Mouse (Mus musculus): ENCODE data around the gene Cp. TPM values are rescaled to one million over a fixed set of nuclear protein-coding genes. Genes with fewer than 3 reads are reported as not detected.
"Not testable (repeated sequence)": the region's sequence is repeated elsewhere in the genome, so short reads cannot be mapped to it uniquely, and the experiment has no call there.

Cp gene
- polyA plus RNA-seq, 1 experiment from 2014 or later, result 0.05 TPM

DNA sequence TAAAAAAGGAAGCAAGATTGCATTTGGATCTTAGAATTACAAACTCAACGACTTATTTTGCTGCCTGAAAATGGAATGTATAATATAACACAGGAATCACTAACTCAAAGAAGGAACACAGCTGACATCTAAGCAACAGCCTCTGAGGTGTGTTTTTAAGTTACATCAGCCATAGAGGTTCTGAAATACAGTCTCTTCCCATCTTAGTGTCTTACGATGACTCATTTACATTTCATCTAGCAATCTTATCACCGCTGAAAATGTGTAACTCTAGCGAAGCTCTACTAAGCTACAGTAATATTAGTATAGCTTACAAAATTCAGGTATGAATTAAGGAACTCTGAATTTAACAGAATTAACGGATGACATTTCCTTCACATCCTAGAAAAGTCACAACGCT lies 74.0 kb downstream of the Cp start:
- Histone ChIP-seq H3K27me3 (ENCODE audit: control insufficient read depth, insufficient read depth, low read length) (no peaks in the 10 kb centered on the region), H3K9me3 (ENCODE audit: control insufficient read depth, low read length) (no peaks in the 10 kb centered on the region), H3K4me1 (ENCODE audit: control insufficient read depth, insufficient read depth, low read length) (no peaks in the 10 kb centered on the region), H3K4me2 (ENCODE audit: low read depth, severe bottlenecking) (no peak overlapping the region), H3K4me3 (ENCODE audit: low read depth, low read length) (no peak overlapping the region), H3K36me3 (ENCODE audit: control insufficient read depth, insufficient read depth, low read length) (no peaks in the 10 kb centered on the region), H3K9ac (ENCODE audit: low read length) (no peak overlapping the region), H3K27ac (replicated peaks; ENCODE audit: low read depth, low read length) (no peak overlapping the region)
- 93% methylated on average over 6 of the region's 6 CpGs for WGBS
- ATAC-seq (ENCODE audit: insufficient number of reproducible peaks, low FRiP score, low TSS enrichment, low read depth) (no peak), DNase-seq (ENCODE audit: low spot score) (no peak)

DNA sequence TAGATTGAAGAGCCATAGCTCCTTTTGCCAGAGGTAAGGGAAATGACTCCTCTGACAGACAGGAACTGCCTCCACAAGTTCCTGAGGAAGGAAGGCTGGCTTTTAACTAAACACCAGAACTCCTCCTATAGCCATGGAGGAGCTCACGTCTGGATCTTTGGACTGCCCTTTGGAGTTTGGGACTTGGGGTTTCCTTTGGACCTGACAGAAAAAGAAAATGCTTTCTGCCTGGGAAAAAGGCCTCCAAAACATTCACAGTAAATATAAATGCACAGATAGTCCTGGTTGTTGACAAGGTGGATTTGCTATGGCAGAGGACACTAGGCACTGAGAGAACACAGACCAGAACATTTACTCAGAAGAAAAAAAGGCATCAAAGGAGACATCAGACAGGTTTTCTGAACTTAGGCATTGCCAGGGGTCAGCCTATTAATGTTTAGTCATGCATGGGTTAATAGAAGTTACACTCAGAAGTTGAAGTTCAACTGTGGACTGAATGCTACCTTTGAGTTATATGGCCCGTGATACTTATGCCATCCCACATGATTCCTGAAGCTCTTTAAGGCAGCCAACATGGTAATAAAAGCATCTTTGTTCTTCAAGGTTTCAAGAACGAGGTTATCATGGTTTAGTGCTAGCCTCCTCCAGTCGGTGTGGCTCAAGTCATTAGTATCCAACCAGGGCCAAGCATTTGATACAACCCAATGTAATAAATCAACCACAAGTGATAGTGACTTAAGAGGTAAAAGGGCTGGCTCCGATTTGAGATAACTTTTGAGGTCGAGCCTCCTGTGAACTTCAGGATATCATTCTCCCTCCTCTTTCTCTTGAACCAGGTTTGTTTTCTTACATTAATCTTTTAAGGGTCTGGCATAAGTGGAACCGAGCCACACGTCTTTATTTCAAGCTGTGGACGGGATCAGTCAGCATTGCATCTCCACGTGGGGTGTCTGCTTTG lies 77.2 kb downstream of the Cp start:
- Histone ChIP-seq H3K9me3 (ENCODE audit: control insufficient read depth, low read length) (no peaks in the 10 kb centered on the region), H3K27me3 (ENCODE audit: control insufficient read depth, insufficient read depth, low read length) (no peaks in the 10 kb centered on the region), H3K27ac (replicated peaks; ENCODE audit: low read depth, low read length) (no peak overlapping the region), H3K9ac (ENCODE audit: low read length) (no peak overlapping the region), H3K4me3 (ENCODE audit: low read depth, low read length) (peak overlapping the region; percentile 58), H3K4me1 (ENCODE audit: control insufficient read depth, insufficient read depth, low read length) (no peaks in the 10 kb centered on the region), H3K4me2 (ENCODE audit: low read depth, severe bottlenecking) (peak overlapping the region; percentile 59), H3K36me3 (ENCODE audit: control insufficient read depth, insufficient read depth, low read length) (no peaks in the 10 kb centered on the region)
- ATAC-seq (ENCODE audit: insufficient number of reproducible peaks, low FRiP score, low TSS enrichment, low read depth), result no peak
- DNase-seq (ENCODE audit: low spot score), result no peak
- 16% methylated on average over 10 of the region's 10 CpGs for WGBS

DNA sequence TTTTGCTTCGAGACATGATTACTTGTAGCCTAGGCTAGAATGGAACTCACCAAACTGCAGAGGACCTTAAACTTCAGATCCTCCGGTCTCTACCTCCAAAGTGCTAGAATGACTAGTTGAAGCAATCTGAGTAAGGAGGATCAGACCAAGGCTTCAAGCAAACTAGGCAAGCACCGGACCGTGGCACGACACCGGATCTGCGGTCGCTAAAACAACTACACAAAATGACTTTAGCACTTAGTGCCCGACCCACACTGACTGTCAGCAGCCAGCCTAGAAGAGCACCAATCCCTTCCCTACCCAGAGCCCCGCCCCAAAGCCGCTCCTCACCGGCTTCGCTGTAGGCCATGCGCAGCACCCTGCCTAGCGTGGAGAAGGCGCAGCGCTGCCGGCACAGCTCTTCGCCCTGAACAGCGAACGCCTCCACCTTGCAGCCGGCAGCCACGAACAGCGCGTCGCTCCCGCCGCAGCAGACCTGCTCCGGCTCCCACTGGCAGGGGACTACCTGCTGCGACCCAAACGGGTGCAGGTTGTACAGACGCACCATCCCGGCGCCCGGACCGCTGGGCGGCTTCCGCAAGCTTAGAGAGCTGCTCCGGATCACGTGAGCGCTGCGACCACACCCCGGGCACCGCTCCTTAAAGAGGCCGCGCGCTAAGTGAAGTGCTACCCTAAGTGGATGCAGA lies 78.0 kb downstream of the Cp start, which contains the start of gene Hps3:
Hps3 (minus strand) TSS at position 597 of the 686 bp plus-strand sequence.
- no peaks in the 10 kb centered on the region for H3K4me1 ChIP-seq (ENCODE audit: control insufficient read depth, insufficient read depth, low read length)
- no peak within 1 kb of the TSS for H3K27ac ChIP-seq (replicated peaks; ENCODE audit: low read depth, low read length)
- no peaks in the 10 kb centered on the region for H3K27me3 ChIP-seq (ENCODE audit: control insufficient read depth, insufficient read depth, low read length)
- ATAC-seq (ENCODE audit: insufficient number of reproducible peaks, low FRiP score, low TSS enrichment, low read depth), result peak; percentile 99
- H3K4me2 ChIP-seq (ENCODE audit: low read depth, severe bottlenecking), result peak within 1 kb of the TSS; percentile 59
- H3K9ac ChIP-seq (ENCODE audit: low read length), result peak within 1 kb of the TSS; percentile 46
- WGBS, result under 1% methylated on average over 47 of the region's 47 CpGs
- H3K4me3 ChIP-seq (ENCODE audit: low read depth, low read length), result peak within 1 kb of the TSS; percentile 58
- no peaks in the 10 kb centered on the region for H3K36me3 ChIP-seq (ENCODE audit: control insufficient read depth, insufficient read depth, low read length)
- peak; percentile 83 for DNase-seq (ENCODE audit: low spot score)
- no peaks in the 10 kb centered on the region for H3K9me3 ChIP-seq (ENCODE audit: control insufficient read depth, low read length)

DNA sequence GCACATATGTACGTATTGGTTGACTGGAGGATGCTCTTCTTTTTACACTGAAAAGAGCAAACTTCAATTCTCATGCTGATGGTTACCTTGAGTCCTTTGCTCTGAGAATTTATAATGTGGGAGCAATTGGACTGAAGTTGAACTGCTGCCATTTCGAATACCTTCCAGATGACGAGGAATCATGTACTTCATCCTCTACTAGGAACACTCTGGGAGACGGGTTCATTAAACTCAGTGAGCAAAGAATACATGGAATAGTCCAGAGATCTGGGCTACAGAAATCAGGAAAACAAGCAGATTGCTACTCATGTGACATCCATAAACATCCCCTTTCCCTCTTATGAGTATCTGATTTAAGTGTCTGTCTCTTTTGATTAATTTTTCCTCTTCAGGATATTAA lies 79.2 kb downstream of the Cp start:
- WGBS, result 80% methylated on average over 4 of the region's 4 CpGs
- Histone ChIP-seq H3K27ac (replicated peaks; ENCODE audit: low read depth, low read length) (no peak overlapping the region), H3K4me1 (ENCODE audit: control insufficient read depth, insufficient read depth, low read length) (no peaks in the 10 kb centered on the region), H3K9ac (ENCODE audit: low read length) (no peak overlapping the region), H3K9me3 (ENCODE audit: control insufficient read depth, low read length) (no peaks in the 10 kb centered on the region), H3K4me3 (ENCODE audit: low read depth, low read length) (no peak overlapping the region), H3K4me2 (ENCODE audit: low read depth, severe bottlenecking) (no peak overlapping the region), H3K27me3 (ENCODE audit: control insufficient read depth, insufficient read depth, low read length) (no peaks in the 10 kb centered on the region), H3K36me3 (ENCODE audit: control insufficient read depth, insufficient read depth, low read length) (no peaks in the 10 kb centered on the region)
- DNase-seq (ENCODE audit: low spot score), result no peak
- no peak for ATAC-seq (ENCODE audit: insufficient number of reproducible peaks, low FRiP score, low TSS enrichment, low read depth)

DNA sequence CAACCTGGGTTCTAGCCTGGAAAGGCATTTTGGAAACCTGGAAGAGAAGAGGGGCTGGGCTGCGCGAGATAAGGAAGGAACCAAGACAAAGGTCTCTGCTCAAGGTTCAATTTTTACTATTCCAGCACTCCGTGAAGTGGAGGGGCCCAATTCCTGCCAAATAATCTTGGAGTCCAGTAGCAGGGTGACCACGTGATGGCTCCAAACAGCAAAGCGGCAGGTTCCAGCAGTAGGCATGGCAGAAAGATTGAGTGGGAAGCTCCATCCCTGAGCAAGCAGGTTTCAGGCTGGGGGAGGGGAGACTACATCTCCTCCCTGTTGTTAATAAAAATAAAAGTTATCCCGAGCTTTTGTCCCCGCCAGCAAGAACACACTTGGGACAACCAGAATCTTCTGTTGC lies 84.6 kb downstream of the Cp start:
- not testable (repeated sequence) for H3K9ac ChIP-seq (ENCODE audit: low read length); H3K4me3 ChIP-seq (ENCODE audit: low read depth, low read length); H3K4me1 ChIP-seq (ENCODE audit: control insufficient read depth, insufficient read depth, low read length); H3K27ac ChIP-seq (replicated peaks; ENCODE audit: low read depth, low read length); ATAC-seq (ENCODE audit: insufficient number of reproducible peaks, low FRiP score, low TSS enrichment, low read depth); DNase-seq (ENCODE audit: low spot score); H3K9me3 ChIP-seq (ENCODE audit: control insufficient read depth, low read length); H3K36me3 ChIP-seq (ENCODE audit: control insufficient read depth, insufficient read depth, low read length); H3K4me2 ChIP-seq (ENCODE audit: low read depth, severe bottlenecking); H3K27me3 ChIP-seq (ENCODE audit: control insufficient read depth, insufficient read depth, low read length)
- 92% methylated on average over 7 of the region's 7 CpGs for WGBS

DNA sequence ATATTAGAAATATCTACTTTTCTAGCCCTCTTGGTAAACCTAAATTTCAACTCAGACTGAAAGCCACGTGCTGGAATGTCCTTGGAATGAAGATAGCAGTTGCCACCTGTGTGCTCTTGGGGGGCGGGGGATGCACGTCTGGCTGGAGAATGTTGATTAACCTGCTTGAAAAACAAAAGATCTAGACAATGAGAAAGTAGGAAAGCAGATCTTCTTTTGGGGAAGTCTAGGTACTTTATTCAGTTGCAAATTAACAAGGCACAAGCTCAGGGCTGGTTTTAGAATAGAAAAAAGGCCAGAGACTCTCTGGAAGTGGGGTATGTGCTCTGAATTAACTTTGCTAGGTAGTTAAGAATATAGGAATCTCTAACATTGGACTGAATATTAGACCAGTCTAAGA lies 87.9 kb downstream of the Cp start:
- H3K4me1 ChIP-seq (ENCODE audit: control insufficient read depth, insufficient read depth, low read length); H3K4me2 ChIP-seq (ENCODE audit: low read depth, severe bottlenecking); H3K4me3 ChIP-seq (ENCODE audit: low read depth, low read length); H3K9ac ChIP-seq (ENCODE audit: low read length); DNase-seq (ENCODE audit: low spot score); H3K27me3 ChIP-seq (ENCODE audit: control insufficient read depth, insufficient read depth, low read length); H3K27ac ChIP-seq (replicated peaks; ENCODE audit: low read depth, low read length); ATAC-seq (ENCODE audit: insufficient number of reproducible peaks, low FRiP score, low TSS enrichment, low read depth); H3K9me3 ChIP-seq (ENCODE audit: control insufficient read depth, low read length); H3K36me3 ChIP-seq (ENCODE audit: control insufficient read depth, insufficient read depth, low read length): not testable (repeated sequence)
- 75% methylated on average over 3 of the region's 3 CpGs for WGBS

DNA sequence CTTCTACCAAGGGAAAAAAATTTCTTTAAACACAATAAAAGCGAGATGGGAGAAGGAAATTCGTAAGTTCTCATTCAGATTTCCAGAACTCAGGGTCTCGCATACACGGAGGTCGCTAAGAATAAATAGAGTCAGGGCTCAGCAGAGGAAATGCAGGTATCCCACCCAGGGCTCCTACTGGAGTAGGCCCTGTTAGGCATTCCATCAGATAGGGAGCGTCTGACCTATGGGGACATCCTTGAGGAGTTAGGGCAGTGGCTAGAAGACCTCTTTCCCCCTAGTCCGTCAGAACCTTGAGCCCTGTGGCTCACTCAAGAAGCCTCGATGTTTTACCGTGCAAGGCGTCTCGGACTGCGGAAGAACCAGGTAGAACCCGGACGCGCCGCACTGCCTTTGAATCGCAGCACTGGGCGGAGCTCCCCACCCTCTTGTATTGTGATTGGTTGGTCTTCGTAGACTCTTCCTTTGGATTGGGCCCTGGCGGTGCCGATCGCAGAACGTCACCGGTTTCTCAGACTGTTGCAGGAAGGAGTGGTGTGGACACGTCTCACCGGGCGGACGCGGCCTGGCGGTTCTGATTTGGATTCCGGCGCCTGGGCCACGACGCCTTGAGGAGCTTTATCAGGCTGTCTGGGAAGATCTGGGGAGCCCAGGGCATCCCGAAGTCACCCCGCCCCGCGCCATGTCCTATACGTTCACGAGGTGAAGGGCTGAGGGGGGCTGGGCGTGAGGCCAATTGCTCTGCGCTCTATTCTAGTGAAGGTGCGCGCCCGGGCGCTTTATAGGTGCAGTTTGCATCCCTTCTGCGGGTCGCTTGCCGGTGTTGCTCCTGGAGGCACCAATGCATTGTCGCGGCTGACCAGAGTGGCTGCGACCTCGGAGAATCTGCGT lies 100.7 kb downstream of the Cp start, which contains the start of gene Hltf:
Hltf (plus strand) TSS at position 506 of the 891 bp plus-strand sequence.
- Histone ChIP-seq H3K9ac (ENCODE audit: low read length) (peak within 1 kb of the TSS; percentile 60), H3K4me1 (ENCODE audit: control insufficient read depth, insufficient read depth, low read length) (peaks cover 2% of the 10 kb centered on the region; the same call in 1 of the 2 replicates), H3K4me2 (ENCODE audit: low read depth, severe bottlenecking) (peak within 1 kb of the TSS; percentile 57), H3K4me3 (ENCODE audit: low read depth, low read length) (peak within 1 kb of the TSS; percentile 63), H3K27ac (replicated peaks; ENCODE audit: low read depth, low read length) (no peak within 1 kb of the TSS), H3K36me3 (ENCODE audit: control insufficient read depth, insufficient read depth, low read length) (no peaks in the 10 kb centered on the region), H3K27me3 (ENCODE audit: control insufficient read depth, insufficient read depth, low read length) (no peaks in the 10 kb centered on the region), H3K9me3 (ENCODE audit: control insufficient read depth, low read length) (no peaks in the 10 kb centered on the region)
- peak; percentile 100 for ATAC-seq (ENCODE audit: insufficient number of reproducible peaks, low FRiP score, low TSS enrichment, low read depth)
- WGBS, result under 1% methylated on average over 49 of the region's 54 CpGs
- peak; percentile 93 for DNase-seq (ENCODE audit: low spot score)

DNA sequence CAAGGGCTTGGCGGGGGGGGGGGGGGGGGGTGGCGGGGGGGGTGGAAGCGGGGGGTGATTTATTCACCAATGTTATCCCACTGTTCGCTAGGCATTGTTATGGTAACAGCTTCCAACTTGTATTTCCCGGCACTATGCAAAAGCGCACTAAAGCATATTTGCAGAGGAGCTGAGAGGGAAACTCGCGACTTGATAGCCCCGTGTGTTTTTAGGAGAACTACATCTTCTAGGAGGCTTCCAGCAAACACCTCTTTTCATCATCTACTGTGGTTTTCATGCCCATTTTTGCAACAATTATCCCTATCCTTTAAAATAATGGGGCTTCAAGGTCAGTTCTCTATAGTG lies 101.3 kb downstream of the Cp start:
- Histone ChIP-seq H3K27me3 (ENCODE audit: control insufficient read depth, insufficient read depth, low read length) (no peaks in the 10 kb centered on the region), H3K36me3 (ENCODE audit: control insufficient read depth, insufficient read depth, low read length) (no peaks in the 10 kb centered on the region), H3K4me1 (ENCODE audit: control insufficient read depth, insufficient read depth, low read length) (peaks cover 2% of the 10 kb centered on the region; the same call in 1 of the 2 replicates), H3K9me3 (ENCODE audit: control insufficient read depth, low read length) (no peaks in the 10 kb centered on the region), H3K4me3 (ENCODE audit: low read depth, low read length) (peak overlapping the region; percentile 63), H3K4me2 (ENCODE audit: low read depth, severe bottlenecking) (peak overlapping the region; percentile 57), H3K9ac (ENCODE audit: low read length) (no peak overlapping the region; the same call in 1 of the 2 replicates), H3K27ac (replicated peaks; ENCODE audit: low read depth, low read length) (no peak overlapping the region)
- under 1% methylated on average over 7 of the region's 9 CpGs for WGBS
- peak; percentile 23 for DNase-seq (ENCODE audit: low spot score)
- peak; percentile 8; the same call in 1 of the 2 replicates for ATAC-seq (ENCODE audit: insufficient number of reproducible peaks, low FRiP score, low TSS enrichment, low read depth)
